Mouse (Mus musculus) CH12.LX (cell line): ENCODE measurements around the gene Dhx58. TPM values are rescaled to one million over a fixed set of nuclear protein-coding genes. Genes with fewer than 3 reads are reported as not detected.
A peak's percentile ranks its signal among the peaks of the same experiment; 100 is the strongest.

ENCODE experiments used
- DNase-seq: peaks from one replicate; pipeline ENCODE4 v3.0.0-alpha.2; 2013; ENCODE audit errors: extremely low read depth
- H3K27ac ChIP-seq: 2 replicates; pipeline ENCODE4 v1.5.1; 2012; ENCODE audit warnings: low read depth, mild to moderate bottlenecking, control low read depth, moderate library complexity; ENCODE audit not compliant: insufficient read depth
- H3K27me3 ChIP-seq: replicated peaks from 2 replicates; pipeline ENCODE3; 2012; ENCODE audit warnings: inconsistent platforms
- H3K36me3 ChIP-seq, 2 experiments: replicated peaks in 1 of 2; 2 replicates each; pipeline versions ENCODE3 to v1.6.1; 2012; ENCODE audit warnings: inconsistent platforms in 1 of 2, low read length in 1 of 2, mild to moderate bottlenecking in 1 of 2, mixed read lengths in 1 of 2, moderate library complexity in 1 of 2; ENCODE audit not compliant: control insufficient read depth in 1 of 2, insufficient read depth in 1 of 2
- H3K4me1 ChIP-seq, 2 experiments: 2 replicates each; pipeline ENCODE4 v1.6.1; 2012; ENCODE audit warnings: inconsistent platforms in 1 of 2, moderate library complexity in 1 of 2; ENCODE audit not compliant: insufficient read depth in 2 of 2, control insufficient read depth in 1 of 2
- H3K4me2 ChIP-seq: 2 replicates; pipeline ENCODE4 v1.6.1; 2012; ENCODE audit warnings: low read depth, mild to moderate bottlenecking, control low read depth; ENCODE audit not compliant: poor library complexity, insufficient read depth, severe bottlenecking
- H3K4me3 ChIP-seq, 3 experiments: fragments of 150-350 bp in 1 of 3; sonication (generic) in 1 of 3; replicated peaks in 1 of 3; 2 replicates each; pipeline versions ENCODE3 to v1.5.1; 2011 to 2012; ENCODE audit warnings: low read depth in 2 of 3, low read length in 2 of 3, mild to moderate bottlenecking in 2 of 3, moderate library complexity in 2 of 3, control low read depth in 1 of 3, improper control_type of control experiment in 1 of 3, inconsistent platforms in 1 of 3, mixed read lengths in 1 of 3; ENCODE audit not compliant: poor library complexity in 1 of 3
- H3K79me2 ChIP-seq: replicated peaks from 2 replicates; pipeline ENCODE4 v1.6.1; 2012; ENCODE audit warnings: mild to moderate bottlenecking, moderate library complexity; ENCODE audit not compliant: control insufficient read depth, poor library complexity, insufficient read depth, severe bottlenecking; ENCODE audit errors: extremely low read depth
- H3K9ac ChIP-seq: 2 replicates; pipeline ENCODE4 v1.6.1; 2012; ENCODE audit warnings: low read depth, mild to moderate bottlenecking, control low read depth, moderate library complexity; ENCODE audit not compliant: insufficient read depth
- H3K9me3 ChIP-seq: replicated peaks from 2 replicates; pipeline ENCODE3; 2012; ENCODE audit warnings: low read length, inconsistent platforms, mixed read lengths
- BHLHE40 ChIP-seq: IDR thresholded peaks from 2 replicates; pipeline ENCODE4 v1.6.1; 2011; ENCODE audit warnings: mild to moderate bottlenecking, low read depth, low read length, improper control_type of control experiment
- CHD1 ChIP-seq: IDR thresholded peaks from 2 replicates; pipeline ENCODE4 v1.6.1; 2012; ENCODE audit warnings: low read depth, low read length, improper control_type of control experiment, inconsistent platforms
- CHD2 ChIP-seq: IDR thresholded peaks from 2 replicates; pipeline ENCODE4 v1.6.1; 2011; ENCODE audit warnings: low read length, improper control_type of control experiment
- CTCF ChIP-seq, 2 experiments: IDR thresholded peaks in 1 of 2; conservative IDR thresholded peaks in 1 of 2; 2 replicates each; pipeline ENCODE4 v1.5.1; 2011 to 2012; ENCODE audit warnings: low read depth in 2 of 2, low read length in 2 of 2, improper control_type of control experiment in 1 of 2, inconsistent platforms in 1 of 2, mild to moderate bottlenecking in 1 of 2, moderate library complexity in 1 of 2
- E2F4 ChIP-seq: IDR thresholded peaks from 2 replicates; pipeline ENCODE4 v1.6.1; 2011; ENCODE audit warnings: low read depth, low read length, improper control_type of control experiment; ENCODE audit not compliant: insufficient replicate concordance
- ETS1 ChIP-seq: conservative IDR thresholded peaks from 2 replicates; pipeline ENCODE4 v1.6.1; 2012; ENCODE audit warnings: low read depth, mild to moderate bottlenecking, inconsistent platforms, low read length, improper control_type of control experiment, moderate library complexity
- GABPA ChIP-seq: IDR thresholded peaks from 2 replicates; pipeline ENCODE4 v1.6.1; 2012; ENCODE audit warnings: low read depth, low read length, improper control_type of control experiment, inconsistent platforms; ENCODE audit not compliant: insufficient replicate concordance
- HCFC1 ChIP-seq: IDR thresholded peaks from 2 replicates; pipeline ENCODE4 v1.6.1; 2012; ENCODE audit warnings: low read depth, mild to moderate bottlenecking, inconsistent platforms, low read length, improper control_type of control experiment
- MAFK ChIP-seq: IDR thresholded peaks from 2 replicates; pipeline ENCODE4 v1.6.1; 2011; ENCODE audit warnings: low read length, improper control_type of control experiment; ENCODE audit not compliant: insufficient replicate concordance
- MAX ChIP-seq: IDR thresholded peaks from 2 replicates; pipeline ENCODE4 v1.6.1; 2011; ENCODE audit warnings: low read length, improper control_type of control experiment
- MAZ ChIP-seq: IDR thresholded peaks from 2 replicates; pipeline ENCODE4 v1.6.1; 2012; ENCODE audit warnings: low read depth, mild to moderate bottlenecking, inconsistent platforms, low read length, improper control_type of control experiment, moderate library complexity
- MEF2A ChIP-seq: IDR thresholded peaks from 2 replicates; pipeline ENCODE4 v1.6.1; 2014; ENCODE audit warnings: low read depth, mild to moderate bottlenecking, inconsistent platforms, low read length, improper control_type of control experiment, borderline replicate concordance
- MXI1 ChIP-seq: IDR thresholded peaks from 2 replicates; pipeline ENCODE4 v1.6.1; 2011; ENCODE audit warnings: mild to moderate bottlenecking, low read depth, low read length, improper control_type of control experiment
- MYC ChIP-seq: IDR thresholded peaks from 2 replicates; pipeline ENCODE4 v1.6.1; 2011; ENCODE audit warnings: low read depth, mild to moderate bottlenecking, improper control_type of control experiment, low read length
- NELFE ChIP-seq: IDR thresholded peaks from 2 replicates; pipeline ENCODE4 v1.6.1; 2011; ENCODE audit warnings: low read depth, low read length, improper control_type of control experiment
- PAX5 ChIP-seq: IDR thresholded peaks from 2 replicates; pipeline ENCODE4 v1.6.1; 2012; ENCODE audit warnings: low read length, inconsistent platforms, mixed read lengths
- SIN3A ChIP-seq: IDR thresholded peaks from 2 replicates; pipeline ENCODE4 v1.6.1; 2012; ENCODE audit warnings: low read length, improper control_type of control experiment, inconsistent platforms
- SMC3 ChIP-seq: IDR thresholded peaks from 2 replicates; pipeline ENCODE4 v1.6.1; 2011; ENCODE audit warnings: low read depth, low read length, improper control_type of control experiment
- TBP ChIP-seq: conservative IDR thresholded peaks from 2 replicates; pipeline ENCODE4 v1.6.1; 2011; ENCODE audit warnings: low read depth, low read length, improper control_type of control experiment
- TCF12 ChIP-seq: IDR thresholded peaks from 2 replicates; pipeline ENCODE4 v1.6.1; 2014; ENCODE audit warnings: low read depth, mild to moderate bottlenecking, inconsistent platforms, low read length, improper control_type of control experiment
- USF1 ChIP-seq: IDR thresholded peaks from 2 replicates; pipeline ENCODE4 v1.6.1; 2014; ENCODE audit warnings: low read depth, mild to moderate bottlenecking, inconsistent platforms, low read length, improper control_type of control experiment
- ZMIZ1 ChIP-seq: IDR thresholded peaks from 2 replicates; pipeline ENCODE4 v1.6.1; 2012; ENCODE audit warnings: low read depth, mild to moderate bottlenecking, inconsistent platforms, low read length, improper control_type of control experiment
- dilution Hi-C: fragments of 300-500 bp; cut with MboI; formaldehyde crosslinking; loops from 2 replicates; pipeline ENCODE4 v1.14.3; 2020; ENCODE audit warnings: low sequenced_read_pairs; ENCODE audit not compliant: extremely low pct_unique_long_range_greater_than_20kb, extremely low pct_ligation_motif_present
- in situ Hi-C: fragments of 300-500 bp; cut with MboI; formaldehyde crosslinking; loops from 3 replicates; pipeline ENCODE4 v1.14.3; 2019; ENCODE audit warnings: low sequenced_read_pairs, low pct_ligation_motif_present, low pct_unique_long_range_greater_than_20kb, mixed read lengths
- polyA plus RNA-seq: library from polyadenylated mRNA; unstranded; fragments of >175 nt; gene quantifications from 2 replicates; pipeline ENCODE4 v1.2.1, GENCODE M21; 2012; ENCODE audit warnings: low read depth; ENCODE audit not compliant: insufficient read length
- total RNA-seq, 2 experiments: library from RNA; depleted of rRNA; stranded (reverse); fragments of 300-350 nt in 1 of 2; fragments of >200 nt in 1 of 2; gene quantifications; 2 replicates each; pipeline ENCODE4 v1.2.3; 2012 to 2014

The Dhx58 gene
- total and polyA plus RNA-seq, 3 experiments, result 6.3 to 15.7 (median 6.4) TPM

GRCm38 (mm10) chr11:100701301-100701700, 2.8 kb downstream of the Dhx58 start:
- no peak overlapping the region for H3K27ac ChIP-seq
- H3K79me2 ChIP-seq, result no peaks in the 10 kb centered on the region
- TF ChIP-seq SIN3A, result no peak
- TF ChIP-seq BHLHE40, result no peak
- TF ChIP-seq CHD1, result no peak
- TF ChIP-seq MEF2A, result no peak
- TF ChIP-seq, all 38 proteins: peak for 0
- Histone ChIP-seq H3K4me2 (no peak overlapping the region), H3K9ac (no peak overlapping the region), H3K36me3 (peaks cover 20 to 64% of the 10 kb centered on the region in 2 experiments), H3K27me3 (no peaks in the 10 kb centered on the region), H3K9me3 (no peaks in the 10 kb centered on the region), H3K4me1 (peaks cover 22 to 39% of the 10 kb centered on the region in 2 experiments), H3K4me3 (no peak overlapping the region)
- peak; percentile 64 for DNase-seq
- in situ Hi-C loops (no loop called here), dilution Hi-C loops (no loop called here)

GRCm38 (mm10) chr11:100700710-100701109, 3.4 kb downstream of the Dhx58 start:
- no peak overlapping the region for H3K4me2 ChIP-seq
- no peak for TF ChIP-seq CHD1
- no peak for TF ChIP-seq ZMIZ1
- no peak for TF ChIP-seq CTCF (conservative IDR thresholded peaks at IDR 0.05 in 1 of 2, IDR thresholded peaks at IDR 0.05 in 1 of 2; ENCODE audit: low read depth in 2 of 2, low read length in 2 of 2)
- no peak for TF ChIP-seq MAX
- TF ChIP-seq MXI1, result no peak
- TF ChIP-seq SMC3, result no peak
- TF ChIP-seq MAFK, result no peak
- TF ChIP-seq PAX5, result no peak
- TF ChIP-seq ETS1, result no peak
- no peak for TF ChIP-seq CHD2
- TF ChIP-seq USF1, result no peak
- TF ChIP-seq E2F4, result no peak
- no peak for TF ChIP-seq TBP
- no peak for TF ChIP-seq MAZ
- no peak for TF ChIP-seq TCF12
- no peak for TF ChIP-seq HCFC1
- TF ChIP-seq NELFE, result no peak
- no peak for TF ChIP-seq MYC
- no peak for TF ChIP-seq GABPA
- no peak overlapping the region for H3K27ac ChIP-seq
- peaks cover 22 to 39% of the 10 kb centered on the region in 2 experiments for H3K4me1 ChIP-seq
- no peak overlapping the region for H3K9ac ChIP-seq
- H3K9me3 ChIP-seq, result no peaks in the 10 kb centered on the region
- H3K4me3 ChIP-seq, result no peak overlapping the region
- H3K36me3 ChIP-seq, result peaks cover 14 to 64% of the 10 kb centered on the region in 2 experiments
- dilution Hi-C loops, result no loop called here
- in situ Hi-C loops, result no loop called here
- no peak for DNase-seq
- H3K27me3 ChIP-seq, result no peaks in the 10 kb centered on the region
- no peaks in the 10 kb centered on the region for H3K79me2 ChIP-seq
